Mouse (Mus musculus): ENCODE measurements around the gene Skida1.

- TF ChIP-seq POLR2A (IDR thresholded peaks at IDR 0.05; ENCODE audit: borderline replicate concordance, insufficient read depth, low read length): no peak
- TF ChIP-seq CTCF (IDR thresholded peaks at IDR 0.05; ENCODE audit: borderline replicate concordance, insufficient read depth, low read depth, low read length): no peak
These were observed 18.3 kb downstream of the Skida1 start for GRCm38 (mm10) chr2:18030581-18030980.
